13 mouse cellular contexts compared by ENCODE assay signal in genomic region chr16:57453009-57453408, GRCm38 (mm10).
DNase-seq lines count a peak whose midpoint lies in the region; ATAC-seq lines count a peak whose summit lies in the region.
"Had no signal": no experiment of that assay in that cellular context is flagged by ENCODE, and none has a peak within 500 bp of the region (broad histone marks: within the 10 kb centered on the region; RNA-seq: fewer than 3 reads in every experiment).

No protein-coding gene starts in this region.

- DNase-seq in heart, postnatal 36 days, result no peak
- DNase-seq in 3T3-L1 (ENCODE audit: low read depth, low spot score), result peak; percentile 56
- peak; percentile 18 for DNase-seq in adrenal gland, postnatal 10 days
- DNase-seq in large intestine, adult 2 months (ENCODE audit: low read depth, low spot score), result peak; percentile 13
- DNase-seq in layer of hippocampus, adult 9-10 months (ENCODE audit: low spot score), result no peak
- DNase-seq in embryo, embryonic 9.5 days (ENCODE audit: extremely low spot score), result no peak
- DNase-seq in gastrocnemius, postnatal 25 days, result no peak
- DNase-seq: cerebellum, adult 9-10 months; kidney, adult 2 months; liver, embryonic 13.5 days had no signal

- no peak overlapping the region for H3K4me2 ChIP-seq in heart, embryonic 13.5 days
- H3K4me2 ChIP-seq: embryonic facial prominence, embryonic 15.5 days; liver, embryonic 13.5 days had no signal

- H3K4me1 ChIP-seq in heart, embryonic 13.5 days, result peaks cover 20% of the 10 kb centered on the region
- H3K4me1 ChIP-seq: liver, embryonic 13.5 days had no signal

- H3K9ac ChIP-seq in heart, embryonic 13.5 days, result no peak overlapping the region
- H3K9ac ChIP-seq: embryonic facial prominence, embryonic 15.5 days; liver, embryonic 13.5 days had no signal

- no peaks in the 10 kb centered on the region for H3K27me3 ChIP-seq in heart, embryonic 13.5 days (replicated peaks)
- H3K27me3 ChIP-seq: CH12.LX; embryonic facial prominence, embryonic 15.5 days; liver, embryonic 13.5 days had no signal

- 29% methylated on average over 7 of the region's 7 CpGs for WGBS in heart, embryonic 13.5 days
- WGBS in large intestine, adult 2 months, result 22% methylated on average over 7 of the region's 7 CpGs

- peaks cover 8% of the 10 kb centered on the region for H3K9me3 ChIP-seq in heart, embryonic 13.5 days
- H3K9me3 ChIP-seq: embryonic facial prominence, embryonic 15.5 days; liver, embryonic 13.5 days had no signal

- intact Hi-C loops in heart, postnatal 36 days (cut with DNase I), result no loop called here

- peak; percentile 51; the same call in 1 of the 2 replicates for ATAC-seq in heart, embryonic 13.5 days (ENCODE audit: extremely low read depth, insufficient number of reproducible peaks, low FRiP score, low TSS enrichment)

- no peak overlapping the region for H3K4me3 ChIP-seq in heart, embryonic 13.5 days
- H3K4me3 ChIP-seq: embryonic facial prominence, embryonic 15.5 days; liver, embryonic 13.5 days had no signal

- H3K36me3 ChIP-seq in heart, embryonic 13.5 days, result peaks cover 3% of the 10 kb centered on the region; the same call in 1 of the 2 replicates
- H3K36me3 ChIP-seq: embryonic facial prominence, embryonic 15.5 days; liver, embryonic 13.5 days had no signal

- peak overlapping the region; percentile 41; the same call in 1 of the 2 replicates for H3K27ac ChIP-seq in heart, embryonic 13.5 days (replicated peaks)
- H3K27ac ChIP-seq: embryonic facial prominence, embryonic 15.5 days; liver, embryonic 13.5 days had no signal

Comparison
In these comparisons a context has a peak if more than half of its experiments do, and no peak if none do; other contexts are left out.
1. DNase-seq: peak in 3T3-L1 (single experiment), adrenal gland, postnatal 10 days (single experiment) and large intestine, adult 2 months (single experiment); none in heart, postnatal 36 days (0 of 2), layer of hippocampus, adult 9-10 months (single experiment), embryo, embryonic 9.5 days (single experiment) and gastrocnemius, postnatal 25 days (single experiment).